In the genomic region with DNA sequence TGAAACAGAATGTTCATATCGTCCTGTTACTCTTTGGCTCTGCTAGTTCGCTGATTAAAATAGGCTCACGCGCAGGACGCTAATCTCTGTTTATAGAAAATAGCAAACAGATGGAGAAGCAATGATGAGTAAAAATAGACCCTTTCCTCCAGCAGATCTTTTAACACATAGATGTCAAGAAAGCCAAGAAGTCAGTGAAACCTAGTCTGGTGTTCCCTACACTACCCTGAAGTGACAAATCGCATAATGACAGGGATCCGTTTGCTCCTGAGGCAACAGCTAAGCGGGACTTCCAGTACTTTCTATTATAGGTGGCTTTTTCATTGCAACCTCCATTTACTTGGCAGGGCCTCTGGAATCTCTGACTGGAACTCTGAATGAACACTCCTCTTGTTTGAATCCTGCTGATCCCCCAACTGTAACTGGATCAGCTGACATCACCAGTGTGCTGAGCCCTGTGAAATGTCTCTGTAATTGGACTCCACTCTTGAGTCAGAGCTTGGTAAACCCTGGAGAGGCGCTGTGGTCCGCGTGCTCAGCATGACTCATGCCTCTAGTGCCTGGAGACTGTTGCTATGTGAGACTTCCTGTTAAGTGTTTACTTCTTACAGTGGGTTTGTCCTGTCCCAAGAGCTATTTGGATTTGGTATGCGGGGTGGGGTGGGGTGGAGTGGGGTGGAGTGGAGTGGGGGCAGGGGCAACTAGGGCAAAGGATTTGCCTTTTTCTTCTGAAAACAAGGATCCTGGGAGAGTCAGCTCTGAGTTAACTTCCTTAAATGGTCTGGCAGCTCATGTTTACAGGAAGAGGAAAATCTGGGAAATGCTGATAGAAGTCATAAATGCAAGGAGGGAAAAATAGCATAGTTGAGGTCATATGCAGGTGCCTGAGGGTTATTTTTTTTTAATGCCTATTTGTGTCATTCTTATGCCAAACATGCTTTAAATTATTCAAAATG, we compare ENCODE assay signal across 8 mouse cellular contexts.
DNase-seq lines count a peak whose midpoint lies in the region; ATAC-seq lines count a peak whose summit lies in the region.

No protein-coding gene starts in this region.

- peak; percentile 61 for DNase-seq in WW6 (ENCODE audit: low read depth, low spot score)
- DNase-seq in cerebellum, postnatal 10 days: peak; percentile 51 to 57
- peak; percentile 19 to 46 for DNase-seq in frontal cortex, postnatal 25 days (ENCODE audit: low spot score in 2 of 2)
- peak; percentile 88 for DNase-seq in layer of hippocampus, adult 9-11 months

- no peaks in the 10 kb centered on the region for H3K36me3 ChIP-seq in hindbrain, embryonic 12.5 days
- no peaks in the 10 kb centered on the region for H3K36me3 ChIP-seq in lung, embryonic 15.5 days

- ATAC-seq in hindbrain, embryonic 12.5 days (ENCODE audit: low FRiP score): peak; percentile 95
- ATAC-seq in lung, embryonic 15.5 days (ENCODE audit: borderline replicate concordance, extremely low read depth, low FRiP score, low TSS enrichment): peak; percentile 100
- peak; percentile 89 for ATAC-seq in neutrophil, adult 5-6 weeks (ENCODE audit: extremely low read depth, insufficient number of reproducible peaks, low FRiP score, poor library complexity, severe bottlenecking)
- ATAC-seq in erythroblast, adult 5-6 weeks (replicated peaks; ENCODE audit: low FRiP score, poor library complexity, severe bottlenecking): no peak

- H3K27me3 ChIP-seq in hindbrain, embryonic 12.5 days: no peaks in the 10 kb centered on the region
- H3K27me3 ChIP-seq in lung, embryonic 15.5 days: no peaks in the 10 kb centered on the region

- peak overlapping the region; percentile 64 for H3K27ac ChIP-seq in hindbrain, embryonic 12.5 days
- H3K27ac ChIP-seq in lung, embryonic 15.5 days: peak overlapping the region; percentile 89

- H3K9me3 ChIP-seq in hindbrain, embryonic 12.5 days (replicated peaks): no peaks in the 10 kb centered on the region
- H3K9me3 ChIP-seq in lung, embryonic 15.5 days: no peaks in the 10 kb centered on the region

- H3K4me2 ChIP-seq in hindbrain, embryonic 12.5 days (replicated peaks): no peak overlapping the region
- H3K4me2 ChIP-seq in lung, embryonic 15.5 days: peak overlapping the region; percentile 48

- H3K4me3 ChIP-seq in hindbrain, embryonic 12.5 days: no peak overlapping the region
- H3K4me3 ChIP-seq in lung, embryonic 15.5 days: peak overlapping the region; percentile 15; the same call in 1 of the 2 replicates

- H3K9ac ChIP-seq in hindbrain, embryonic 12.5 days: no peak overlapping the region
- H3K9ac ChIP-seq in lung, embryonic 15.5 days: no peak overlapping the region

- H3K4me1 ChIP-seq in hindbrain, embryonic 12.5 days: peaks cover 8% of the 10 kb centered on the region; the same call in 1 of the 2 replicates
- H3K4me1 ChIP-seq in lung, embryonic 15.5 days: peaks cover 10% of the 10 kb centered on the region

- 43% methylated on average over 12 of the region's 12 CpGs for WGBS in hindbrain, embryonic 12.5 days
- WGBS in lung, embryonic 15.5 days: 10% methylated on average over 12 of the region's 12 CpGs

Comparison
In these comparisons a context has a peak if more than half of its experiments do, and no peak if none do; other contexts are left out.
1. DNase-seq: peak in every context shown above with its lines; median percentile 88 in layer of hippocampus, adult 9-11 months; 61 in WW6; 54 in cerebellum, postnatal 10 days; 32 in frontal cortex, postnatal 25 days.